Mouse (Mus musculus): ENCODE results near the gene Stk38l.

DNA sequence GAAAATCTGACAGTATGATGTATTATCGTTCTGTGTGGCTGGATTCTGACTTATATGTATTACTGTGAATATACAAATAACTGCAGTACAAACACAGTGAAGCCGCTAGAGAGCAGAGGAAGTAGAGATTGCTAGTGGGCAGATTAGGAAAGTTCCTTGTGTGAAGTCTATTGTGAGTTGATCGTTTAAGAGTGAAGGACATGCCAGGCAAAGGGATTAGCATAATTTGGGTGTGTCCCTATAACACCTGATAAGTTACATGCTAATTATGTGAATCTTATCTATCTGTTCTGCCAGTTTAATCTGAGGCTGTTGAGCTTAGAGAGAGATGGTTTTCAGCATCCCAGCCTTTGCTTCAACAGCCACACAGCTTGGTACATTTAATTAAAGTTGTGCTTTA is 7.4 kb downstream of the Stk38l start:
- TF ChIP-seq POLR2A (IDR thresholded peaks at IDR 0.05; ENCODE audit: borderline replicate concordance, low read depth, low read length) = no peak
- no peak for TF ChIP-seq CTCF (IDR thresholded peaks at IDR 0.05; ENCODE audit: low read depth, low read length)

Measured in bone marrow macrophage, adult 2 months (primary cell).